Mouse (Mus musculus) CD8-positive naive resting alpha-beta T cell, adult 2 months (primary cell): Measurements from ENCODE around the gene Lgmn.

Experiments used
- DNase-seq, 2 experiments: peaks; one replicate each; pipeline ENCODE4 v3.0.0; 2022; ENCODE audit warnings: low read depth in 2 of 2, low spot score in 2 of 2

Gene Lgmn

DNA sequence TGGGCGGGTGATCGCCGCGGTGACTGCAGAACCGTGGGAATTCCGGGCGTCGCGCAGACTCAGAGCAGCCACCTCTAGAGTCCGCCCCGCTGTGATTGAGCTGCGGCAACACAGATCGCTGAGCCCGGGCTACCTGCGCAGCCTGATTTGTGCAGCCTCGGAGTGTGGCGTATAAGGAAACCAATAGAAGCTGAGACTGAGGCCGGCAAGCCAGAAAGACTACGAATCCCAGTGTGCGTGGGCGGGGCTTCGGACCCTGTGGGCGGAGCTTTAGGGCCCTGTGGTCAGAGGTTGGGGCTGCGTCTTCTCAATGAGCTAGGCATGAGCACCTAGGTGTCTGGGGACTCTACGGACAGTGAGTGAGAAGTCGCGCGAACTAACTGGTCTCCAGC lies at the start of gene Lgmn:
TSS of gene Lgmn (minus strand) at position 182 of the 392 bp plus-strand sequence.
- peak; percentile 86 to 92 for DNase-seq

DNA sequence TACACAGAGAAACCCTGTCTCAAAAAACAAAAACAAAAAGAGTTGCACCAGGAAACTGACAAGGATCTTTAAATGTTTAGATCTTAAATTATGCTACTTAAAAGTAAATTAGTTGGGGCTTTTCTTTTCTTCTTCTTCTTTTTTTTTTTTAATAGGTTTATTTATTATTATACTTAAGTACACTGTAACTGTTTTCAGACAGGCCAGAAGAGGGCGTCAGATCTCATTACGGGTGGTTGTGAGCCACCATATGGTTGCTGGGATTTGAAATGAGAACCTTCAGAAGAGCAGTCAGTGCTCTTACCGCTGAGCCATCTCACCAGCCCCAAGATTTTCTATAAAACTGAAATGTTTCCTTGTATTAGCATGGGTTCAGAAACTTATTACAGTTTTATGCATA lies 45.3 kb upstream of the Lgmn start:
- DNase-seq, result no peak

DNA sequence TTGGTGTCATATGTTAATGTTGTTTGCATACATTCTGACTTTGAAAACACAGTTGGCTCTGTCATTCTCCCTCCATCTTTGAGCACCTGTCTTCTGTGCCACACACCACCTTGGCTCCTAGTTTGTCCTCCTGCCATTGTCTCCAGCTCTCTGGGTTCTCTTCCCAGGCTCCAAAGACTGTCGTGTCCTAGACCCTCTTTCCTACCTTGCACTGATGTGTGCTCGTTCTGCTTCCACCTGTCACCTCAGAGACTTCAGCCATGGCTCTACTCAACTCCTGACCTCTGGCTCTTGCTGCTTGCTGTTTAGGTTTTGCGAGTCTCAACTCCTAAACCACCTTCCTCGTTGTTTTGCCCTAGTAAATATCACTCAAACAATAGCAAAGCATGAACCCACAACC lies 40.9 kb upstream of the Lgmn start:
- no peak for DNase-seq

DNA sequence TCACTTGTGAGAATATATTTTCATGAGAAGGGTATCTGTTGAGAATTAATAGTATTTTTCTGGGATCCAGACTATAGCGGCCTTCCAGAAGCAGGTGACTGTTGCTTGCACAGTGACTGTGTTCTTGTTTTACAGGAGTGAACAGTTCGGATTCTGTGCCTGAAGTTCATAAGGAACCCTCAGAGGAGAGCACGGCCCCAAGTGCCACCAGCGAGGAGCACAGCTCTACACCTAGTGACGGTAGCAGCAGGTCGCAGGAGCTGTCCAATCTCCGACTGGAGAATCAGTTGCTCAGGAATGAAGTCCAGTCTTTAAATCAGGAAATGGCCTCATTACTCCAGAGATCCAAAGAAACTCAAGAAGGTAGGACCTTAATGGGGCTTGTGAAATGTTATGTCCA lies 34.8 kb upstream of the Lgmn start:
- no peak for DNase-seq

DNA sequence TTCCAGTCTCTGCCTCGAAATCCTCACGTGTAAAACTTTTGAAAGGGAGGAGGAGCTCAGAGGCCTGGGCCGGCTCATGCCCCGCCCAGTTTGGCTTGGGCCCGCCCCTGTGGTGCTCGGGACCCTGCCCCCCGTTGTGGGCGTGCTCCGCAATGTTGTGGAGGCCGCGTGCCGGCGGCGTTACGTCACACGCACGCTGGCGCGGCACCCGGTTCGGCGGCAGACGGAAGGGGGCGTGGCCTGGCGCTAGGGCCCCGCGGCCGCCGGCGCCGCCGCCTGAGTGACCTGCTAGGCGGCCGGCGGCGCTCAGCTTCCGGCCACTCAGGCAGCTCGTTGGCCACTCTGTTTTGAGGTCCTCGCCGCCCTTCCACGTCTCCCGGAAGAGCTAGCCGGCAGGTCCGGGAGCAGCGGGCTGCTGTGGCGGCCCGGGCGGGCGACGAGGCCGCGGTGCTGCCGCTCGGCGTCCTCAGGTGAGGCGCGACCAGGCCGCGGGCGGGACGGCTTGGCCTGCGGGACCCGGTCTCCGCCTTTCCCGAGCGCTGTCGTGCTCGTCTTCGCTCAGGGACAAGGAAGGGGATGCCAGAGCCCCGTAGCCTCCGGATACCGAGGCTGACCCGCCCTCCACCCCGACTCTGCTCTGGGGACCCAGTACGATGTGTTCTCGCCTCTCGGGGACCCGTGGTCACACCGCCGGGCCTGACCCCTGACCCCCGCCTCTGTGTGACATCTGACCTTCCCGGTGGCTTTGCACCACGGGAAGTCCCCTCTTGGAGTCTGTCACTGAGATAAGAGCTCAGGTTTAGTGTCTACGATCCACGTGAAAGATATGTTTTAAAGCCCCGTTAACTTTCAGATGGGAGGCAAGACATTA lies 29.5 kb upstream of the Lgmn start, which contains the start of gene Golga5:
TSS of gene Golga5 (plus strand) at position 242 of the 871 bp plus-strand sequence.
- peak; percentile 96 to 97 for DNase-seq

DNA sequence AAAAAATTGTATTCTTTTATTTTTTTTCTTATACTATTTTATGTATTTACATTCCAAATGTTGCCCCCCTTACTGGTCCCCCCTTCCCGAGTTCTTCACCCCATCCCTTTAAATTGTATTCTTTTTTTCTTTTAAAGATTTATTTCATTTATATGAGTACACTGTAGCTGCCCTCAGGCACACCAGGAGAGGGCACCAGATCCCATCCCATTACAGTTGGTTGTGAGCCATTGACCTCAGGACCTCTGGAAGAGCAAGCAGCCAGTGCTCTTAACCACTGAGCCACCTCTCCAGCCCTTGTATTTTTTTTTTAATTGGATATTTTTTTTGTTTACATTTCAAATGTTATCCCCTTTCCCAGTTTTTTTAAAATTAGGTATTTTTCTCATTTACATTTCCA lies 28.5 kb upstream of the Lgmn start:
- DNase-seq, result no peak

DNA sequence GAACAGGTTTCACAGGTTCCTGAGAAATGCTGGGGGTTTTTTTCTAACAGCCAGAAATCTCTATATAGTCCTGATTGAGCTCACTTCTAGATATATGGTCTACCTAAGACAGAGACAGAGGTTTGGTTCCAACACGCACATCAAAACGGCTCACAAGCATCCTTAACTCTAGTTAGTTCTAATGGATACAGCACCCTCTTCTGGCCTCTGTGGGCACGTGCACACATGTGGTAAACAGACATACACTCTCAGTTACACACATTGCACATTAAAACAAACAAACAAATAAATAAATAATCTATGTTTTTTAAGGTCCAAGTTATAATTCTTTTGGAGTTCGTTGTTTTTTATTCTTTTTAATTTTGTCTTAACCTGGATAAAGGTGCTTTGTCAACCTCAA lies 25.0 kb upstream of the Lgmn start:
- no peak for DNase-seq

DNA sequence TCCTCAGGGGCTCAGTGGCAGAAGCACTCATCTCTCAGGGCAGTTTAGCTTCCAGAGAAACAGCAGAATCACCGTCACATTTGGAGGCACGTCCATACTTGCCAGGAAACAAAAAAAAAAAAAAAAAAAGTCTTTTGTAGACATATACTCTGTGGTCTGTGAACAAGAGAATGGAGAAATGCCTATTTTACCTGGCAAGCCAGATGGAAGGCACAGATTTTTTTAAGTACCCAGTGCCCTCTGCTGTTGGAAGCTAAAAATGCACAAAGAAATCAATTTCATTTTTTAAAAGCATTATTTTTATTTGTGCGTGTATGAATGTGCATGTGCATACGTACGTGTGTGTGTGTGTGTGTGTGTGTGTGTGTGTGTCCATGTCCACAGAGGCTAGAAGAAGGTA lies 21.6 kb upstream of the Lgmn start:
- DNase-seq, result peak in 1 of 2 experiments; percentile 33

DNA sequence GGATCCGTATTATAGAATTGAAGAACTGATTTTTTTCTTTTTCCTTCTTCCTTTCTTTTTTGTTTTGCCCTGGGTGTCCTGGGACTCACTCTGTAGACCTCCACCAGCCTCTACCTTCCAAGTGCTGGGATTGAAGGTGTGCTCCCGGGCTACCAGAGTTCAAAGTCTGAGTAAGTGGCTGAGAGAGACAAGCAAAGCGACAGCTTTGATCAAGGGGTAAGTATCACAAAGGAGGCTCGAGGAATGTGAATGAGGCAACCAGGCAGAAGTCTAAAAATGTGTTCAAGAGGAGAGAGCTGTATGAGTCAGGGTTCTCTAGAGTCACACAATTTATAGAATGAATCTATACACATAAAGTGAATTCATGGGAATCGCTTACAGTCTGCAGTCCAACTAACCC lies 20.4 kb upstream of the Lgmn start:
- DNase-seq, result no peak

DNA sequence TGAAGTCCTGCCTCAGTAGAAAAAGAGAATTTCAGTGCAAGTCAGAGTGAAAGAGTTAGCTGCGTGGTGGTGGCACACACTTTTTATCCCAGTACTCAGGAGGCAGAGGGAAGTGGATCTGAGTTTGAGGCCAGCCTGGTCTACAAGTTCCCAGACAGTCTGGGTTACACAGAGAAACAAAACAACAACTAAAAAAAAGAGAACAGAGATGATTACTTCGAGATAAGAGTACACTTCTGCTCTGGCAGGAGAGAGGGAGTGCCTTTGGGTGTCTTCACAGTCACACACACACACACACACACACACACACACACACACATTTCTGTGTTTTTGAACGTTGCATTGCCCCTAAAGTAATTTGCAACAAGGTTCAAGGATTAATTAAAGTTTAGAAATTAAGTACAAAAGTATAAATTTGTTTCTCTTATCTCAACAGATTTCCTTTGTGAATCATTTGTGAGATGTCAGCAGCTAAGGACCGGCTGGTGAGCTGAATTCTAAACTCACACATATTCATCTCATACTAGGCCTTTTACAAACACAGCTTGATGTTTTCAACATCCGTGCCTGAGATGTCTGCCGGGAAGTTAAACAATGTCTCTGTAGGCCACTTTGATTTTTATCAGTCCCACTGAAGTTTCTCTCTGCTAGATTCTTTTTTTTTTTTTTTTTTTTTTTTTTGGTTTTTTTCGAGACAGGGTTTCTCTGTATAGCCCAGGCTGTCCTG lies 17.0 kb upstream of the Lgmn start:
- DNase-seq, result no peak

DNA sequence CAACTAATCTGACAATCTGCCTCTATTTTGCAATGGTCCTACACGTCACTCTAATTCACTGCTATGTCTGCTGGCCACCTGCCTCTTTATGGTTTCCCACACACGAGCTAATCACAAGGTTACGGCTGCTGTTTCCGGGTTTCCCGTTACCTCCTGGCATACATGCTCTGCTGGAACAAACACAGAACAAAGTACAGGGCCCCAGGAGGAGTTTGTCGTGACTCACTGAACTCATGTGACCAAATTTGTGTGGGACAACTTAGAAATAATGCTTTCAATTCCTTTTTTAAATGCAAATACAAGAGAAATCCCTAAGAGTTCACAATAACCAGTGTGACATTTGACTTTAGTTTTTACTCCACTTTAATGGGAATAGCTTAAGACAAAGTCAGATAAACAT lies 14.0 kb upstream of the Lgmn start:
- DNase-seq, result no peak

DNA sequence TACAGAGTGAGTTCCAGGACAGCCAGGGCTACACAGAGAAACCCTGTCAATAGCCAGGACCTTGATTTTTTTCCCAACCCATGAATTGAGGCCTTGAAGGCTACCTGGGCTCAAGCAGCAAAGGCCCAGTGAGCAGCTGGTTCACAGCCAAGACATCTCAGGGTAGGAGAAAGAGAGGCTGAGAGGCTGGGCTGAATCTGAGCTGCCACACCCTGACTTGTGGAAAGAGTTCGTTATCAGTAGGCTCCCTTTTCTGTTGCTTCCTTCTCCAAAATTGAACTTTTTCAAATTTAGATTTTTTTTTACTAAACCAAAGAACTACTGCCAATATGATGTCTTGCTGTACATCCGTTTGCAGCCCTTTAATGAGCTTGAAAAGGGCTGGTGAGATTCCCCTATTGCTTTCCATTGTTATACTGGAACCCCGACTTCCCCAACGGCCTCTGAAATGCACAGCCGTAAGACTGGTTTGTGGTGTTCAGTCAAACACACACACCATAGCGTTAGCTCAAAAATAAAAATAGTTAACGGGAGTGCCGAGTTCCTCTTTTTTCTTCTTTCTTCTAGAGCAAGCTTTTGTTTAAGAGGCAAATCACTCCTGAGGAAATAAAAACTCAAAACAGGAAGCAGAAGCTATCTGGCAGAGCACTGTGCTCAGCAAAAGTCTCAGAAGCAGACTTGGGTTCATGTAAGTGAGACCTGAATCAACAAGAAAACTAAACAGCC lies 11.7 kb upstream of the Lgmn start:
- DNase-seq, result no peak

DNA sequence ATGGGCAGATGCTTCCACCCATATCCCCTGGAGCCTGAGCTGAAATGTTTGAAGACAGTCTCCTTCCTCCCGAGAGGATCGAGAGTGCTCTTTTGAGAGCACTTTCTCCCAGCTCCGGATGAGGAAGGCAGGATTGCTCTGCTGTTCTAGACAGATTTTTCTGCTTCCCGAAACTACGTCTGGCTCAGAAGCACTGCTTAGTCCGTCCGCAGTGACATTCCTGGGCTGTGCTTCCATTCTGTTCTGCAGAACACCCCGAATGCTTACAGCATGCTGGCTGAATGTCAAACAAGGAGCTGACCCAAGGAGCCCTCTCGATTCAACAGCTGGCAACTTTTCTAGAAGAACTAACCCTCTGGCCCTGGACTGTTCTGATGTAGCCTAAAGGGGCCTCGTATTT lies 10.8 kb upstream of the Lgmn start:
- no peak for DNase-seq

DNA sequence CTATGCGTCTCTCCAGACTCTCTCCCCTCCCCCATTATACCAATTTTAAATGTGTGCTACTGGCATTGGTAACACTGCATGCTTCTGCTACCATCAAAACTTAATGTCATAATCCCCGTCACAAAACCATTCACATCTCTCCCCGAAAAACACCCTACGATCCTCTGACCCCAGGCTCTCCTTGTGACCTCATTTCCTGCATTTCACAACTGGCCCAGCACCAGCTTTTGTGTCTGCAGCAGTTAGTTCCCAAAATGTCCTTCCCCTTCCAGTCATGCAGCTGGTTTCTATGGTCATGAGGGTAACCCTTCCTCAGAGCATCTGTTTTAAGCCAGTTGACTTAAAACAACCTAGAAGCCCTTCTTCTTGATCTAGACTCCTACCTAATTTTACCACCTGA lies 5.8 kb upstream of the Lgmn start:
- no peak for DNase-seq

DNA sequence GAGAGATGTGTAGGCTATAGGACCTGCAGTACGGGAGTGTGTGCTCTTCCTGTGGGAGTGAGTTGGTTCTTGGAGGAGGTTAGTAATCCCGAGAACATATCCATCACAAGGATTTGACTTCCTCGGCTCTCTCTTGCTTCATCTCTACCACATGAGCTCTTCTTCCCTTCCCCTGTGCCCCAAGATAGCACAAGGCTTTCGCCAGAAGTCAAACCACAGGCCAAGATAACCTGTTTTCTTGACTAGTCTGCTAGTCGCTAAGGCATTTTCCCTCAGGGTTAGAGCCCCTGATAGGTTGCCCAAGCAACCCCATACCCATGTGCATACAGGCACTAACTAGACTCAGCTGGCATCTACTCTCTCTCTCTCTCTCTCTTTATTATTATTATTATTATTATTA lies 4.1 kb upstream of the Lgmn start:
- no peak for DNase-seq

DNA sequence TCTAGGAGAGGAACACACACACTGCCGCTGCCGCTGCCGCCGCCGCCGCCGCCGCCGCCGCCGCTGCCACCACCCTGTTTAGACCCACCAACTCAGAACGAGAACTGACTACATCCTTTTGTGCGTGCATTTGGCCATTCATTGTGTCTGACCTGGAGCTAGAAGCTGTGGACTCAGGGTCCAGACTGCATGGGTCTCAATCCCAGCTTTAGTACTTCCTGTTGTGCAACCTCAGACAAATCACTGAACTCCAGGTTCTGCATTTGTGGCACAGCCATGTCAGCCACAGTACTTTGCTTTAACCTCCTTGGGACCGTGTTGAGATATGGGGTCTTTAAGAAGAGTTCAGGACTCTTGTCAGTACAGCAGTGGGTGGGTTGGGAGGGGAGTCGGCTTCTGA lies 3.0 kb upstream of the Lgmn start:
- DNase-seq, result no peak

DNA sequence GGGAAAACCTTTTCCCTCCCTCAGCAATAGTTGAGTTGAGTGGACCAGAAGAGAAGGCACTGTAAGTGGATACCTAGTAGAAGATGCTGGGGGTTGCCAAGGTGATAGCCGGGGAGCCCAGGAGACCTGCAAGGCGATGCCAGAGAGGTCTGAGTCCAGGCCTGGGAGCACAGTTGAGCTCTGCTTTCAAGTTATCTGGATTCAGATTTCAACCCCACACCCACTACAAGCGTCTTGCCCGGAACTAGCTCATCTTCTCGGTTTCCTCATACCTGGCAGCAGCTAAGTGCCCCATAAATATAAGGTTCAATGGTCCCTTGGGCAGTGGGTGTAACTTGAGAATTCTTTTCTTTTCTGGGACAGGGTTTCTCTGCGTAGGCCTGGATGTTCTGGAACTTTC lies 1.5 kb upstream of the Lgmn start:
- no peak for DNase-seq

DNA sequence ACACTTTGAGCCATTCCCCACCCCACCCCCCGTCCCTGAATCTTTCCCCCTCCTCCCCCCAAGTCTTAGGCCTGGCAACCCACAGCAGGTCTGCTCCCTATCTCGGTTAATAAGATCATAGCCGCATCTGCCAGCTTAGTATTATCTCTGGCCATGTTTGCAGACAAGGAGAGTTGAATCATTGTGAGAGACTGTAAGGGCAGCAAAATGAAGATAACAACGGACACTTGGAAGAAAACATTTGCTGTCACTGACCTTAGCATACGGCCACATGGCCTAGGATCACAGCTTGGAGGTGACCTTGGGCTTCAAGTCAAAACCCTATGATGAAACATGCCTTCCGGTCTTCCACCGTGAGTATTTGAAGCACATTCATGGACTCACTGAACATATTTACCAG lies 938 bp upstream of the Lgmn start:
- DNase-seq, result no peak

DNA sequence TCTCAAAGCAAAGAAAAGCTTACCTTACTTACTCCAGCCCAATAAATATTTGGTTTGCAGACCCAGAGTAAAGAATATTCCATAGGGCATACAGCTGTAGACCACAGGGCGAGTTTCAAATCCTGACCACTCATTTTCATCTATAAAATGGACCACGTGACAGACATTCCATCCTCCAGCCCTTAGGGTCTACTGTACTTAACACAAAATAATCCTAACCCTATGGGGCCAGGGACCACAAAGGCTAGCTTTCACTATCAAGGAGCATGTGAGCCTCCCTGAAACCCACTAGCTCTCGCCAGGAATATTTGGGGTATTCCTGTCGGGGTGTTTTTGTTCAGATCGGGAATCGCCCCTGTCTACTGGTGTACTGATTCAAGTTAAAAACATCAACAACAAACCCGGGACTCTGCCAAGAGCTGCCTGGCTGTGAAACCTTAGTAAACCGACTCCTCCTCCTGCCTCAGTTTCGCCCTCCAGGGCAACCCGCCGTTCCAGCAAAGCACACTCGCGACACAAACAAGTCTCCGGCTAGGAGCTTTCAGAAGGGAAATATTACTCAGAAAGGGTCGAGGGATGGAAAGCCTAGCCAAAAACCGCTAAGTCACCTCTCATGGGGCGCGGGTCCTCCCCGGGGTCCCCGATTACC lies 506 bp downstream of the Lgmn start:
- no peak for DNase-seq

DNA sequence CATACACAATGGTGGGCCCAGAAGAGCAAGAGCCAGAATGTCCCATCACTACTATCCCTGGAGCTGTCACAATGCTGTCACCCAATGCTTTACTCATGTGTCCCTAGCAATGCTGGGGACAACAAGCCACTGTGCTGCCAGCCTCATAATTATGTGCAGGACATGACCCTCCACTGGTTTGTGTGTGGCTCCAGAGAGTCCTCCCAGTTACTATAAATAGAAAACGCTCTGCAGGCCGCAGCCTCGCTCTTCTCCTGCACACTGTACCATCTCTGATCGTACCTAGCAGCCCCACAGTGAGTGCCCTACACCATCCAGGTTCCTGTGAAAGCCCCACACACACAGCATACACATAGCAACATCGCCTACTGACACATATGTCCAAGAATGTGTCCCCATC lies 1.7 kb downstream of the Lgmn start:
- no peak for DNase-seq

DNA sequence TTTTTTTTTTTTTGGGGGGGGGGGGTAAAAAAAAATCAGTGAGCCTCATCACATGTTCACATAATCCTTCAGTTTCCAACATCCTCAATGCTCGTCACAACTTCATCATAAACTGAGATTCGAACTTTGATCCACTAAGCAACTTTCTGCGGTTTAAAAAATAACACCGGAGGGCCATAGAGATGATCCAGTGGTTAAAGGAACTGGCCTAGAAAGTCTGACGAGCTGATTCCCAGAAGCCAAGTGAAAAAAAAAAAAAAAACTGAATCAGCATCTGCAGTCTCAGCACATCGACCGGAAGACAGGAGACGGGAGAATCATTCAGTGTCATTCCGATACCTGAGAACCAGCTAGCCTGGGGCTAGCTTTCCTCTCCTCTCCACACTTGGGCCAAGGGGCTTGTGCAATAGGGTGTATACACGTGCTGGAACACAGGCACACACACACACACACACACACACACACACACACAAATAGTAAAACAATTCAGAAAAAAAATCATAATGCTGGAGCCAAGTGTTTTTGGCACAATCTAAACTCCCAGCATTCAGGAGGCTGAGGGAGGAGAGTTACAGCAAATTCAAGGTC lies 2.6 kb downstream of the Lgmn start:
- DNase-seq, result no peak
